Mouse (Mus musculus) E14TG2a.4 (cell line): ENCODE results near the gene Cox7a2l.

Experiments used
- CTCF ChIP-seq: conservative IDR thresholded peaks from 2 replicates; pipeline ENCODE4 v1.5.1; 2014; ENCODE audit warnings: low read length
- POU5F1 ChIP-seq: IDR thresholded peaks from 2 replicates; pipeline ENCODE4 v1.6.1; 2014; ENCODE audit warnings: low read length, borderline replicate concordance

DNA sequence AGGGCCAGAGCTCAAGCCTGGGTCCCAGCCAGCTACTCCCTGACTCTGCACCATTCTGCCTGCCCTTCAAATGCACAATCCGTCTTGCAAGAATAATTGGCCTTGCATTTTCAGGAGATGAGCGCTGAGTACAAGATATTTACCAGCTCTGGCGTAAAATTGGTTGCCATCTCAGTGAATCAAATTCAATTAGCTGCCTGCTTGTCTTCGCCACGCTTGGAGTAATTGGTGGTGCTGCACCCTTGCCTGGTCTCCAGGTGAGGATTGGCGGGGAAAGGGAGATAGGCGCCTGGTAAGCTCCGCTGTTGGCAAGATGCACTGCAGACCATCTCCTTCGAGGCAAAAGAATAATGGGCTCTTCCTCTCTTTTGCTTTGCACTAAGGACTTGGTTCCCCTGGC, 21.0 kb upstream of the Cox7a2l start:
- TF ChIP-seq CTCF (no peak), POU5F1 (no peak)
